Mouse (Mus musculus): ENCODE results near the gene Glul. TPM values are rescaled to one million over a fixed set of nuclear protein-coding genes. Genes with fewer than 3 reads are reported as not detected.
"Not testable (repeated sequence)": the region's sequence is repeated elsewhere in the genome, so short reads cannot be mapped to it uniquely, and the experiment has no call there.

Gene Glul
- 474 and 913 TPM in 2 replicates for polyA plus RNA-seq (2012; ENCODE audit: insufficient read depth, insufficient read length, low replicate concordance, missing spikeins)

GRCm38 (mm10) chr1:153899731-153900380 is at the start of gene Glul, which contains the start of gene Teddm2:
Gene Glul, plus strand, starts transcription at chr1:153899944.
Gene Teddm2, minus strand, starts transcription at chr1:153900228.
- H3K27ac ChIP-seq (ENCODE audit: insufficient read depth, low read depth, low read length) = peak within 1 kb of the TSS; percentile 94
- peak within 1 kb of the TSS; percentile 83 for H3K4me3 ChIP-seq (ENCODE audit: insufficient read depth, low read depth, low read length)
- TF ChIP-seq POLR2A (IDR thresholded peaks at IDR 0.05; ENCODE audit: insufficient read depth, low read depth, low read length) (peak; percentile 96), CTCF (IDR thresholded peaks at IDR 0.05; ENCODE audit: insufficient read depth, low read depth, low read length) (no peak)
- peaks cover 16% of the 10 kb centered on the region; the same call in 1 of the 2 replicates for H3K4me1 ChIP-seq (ENCODE audit: control insufficient read depth, insufficient read depth, low read length)
- WGBS = under 1% methylated on average over 51 of the region's 51 CpGs

DNA sequence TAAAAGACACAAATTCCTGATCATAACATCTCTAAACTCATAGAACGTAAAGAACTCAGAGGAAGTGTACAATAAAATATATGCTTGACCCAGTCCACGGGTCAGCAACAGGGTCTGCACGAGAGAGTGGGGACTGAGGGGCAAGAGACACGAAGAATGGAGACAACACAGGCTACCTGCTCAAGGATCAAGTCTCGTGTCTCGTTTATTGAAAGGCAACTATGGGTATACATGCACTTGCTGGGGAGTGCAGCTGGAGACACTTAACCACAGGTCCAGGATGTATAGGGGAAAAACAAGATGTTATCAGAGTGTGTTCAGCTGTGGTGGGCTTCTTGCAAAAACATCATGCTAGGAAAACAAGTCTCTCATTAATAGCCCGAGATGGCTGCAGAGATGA is 47.0 kb upstream of the Glul start:
- H3K4me3 ChIP-seq (ENCODE audit: insufficient read depth, low read depth, low read length); H3K4me1 ChIP-seq (ENCODE audit: control insufficient read depth, insufficient read depth, low read length); H3K27ac ChIP-seq (ENCODE audit: insufficient read depth, low read depth, low read length): not testable (repeated sequence)
- WGBS = 87% methylated on average over 7 of the region's 7 CpGs

DNA sequence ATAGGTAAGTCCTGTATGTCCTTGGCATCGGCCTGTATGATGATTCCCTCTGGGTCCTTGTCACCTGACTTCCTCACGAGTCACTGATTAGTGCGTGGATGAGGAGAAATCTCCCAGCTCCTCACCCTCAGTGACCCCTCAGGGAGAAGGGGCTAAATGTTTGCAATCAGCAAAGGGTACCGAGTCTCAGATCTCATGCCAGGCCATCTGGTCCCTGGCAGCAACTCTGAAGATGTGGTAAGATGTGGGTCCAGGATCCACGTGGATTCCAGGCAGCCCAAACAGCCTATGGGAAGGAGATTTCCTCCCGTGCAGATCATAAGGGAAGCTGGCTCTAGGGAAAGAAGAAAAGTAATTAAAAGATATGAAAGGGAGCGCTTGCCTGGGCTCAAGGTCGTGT is 43.8 kb upstream of the Glul start:
- no peaks in the 10 kb centered on the region for H3K4me1 ChIP-seq (ENCODE audit: control insufficient read depth, insufficient read depth, low read length)
- TF ChIP-seq CTCF (IDR thresholded peaks at IDR 0.05; ENCODE audit: insufficient read depth, low read depth, low read length) (no peak), POLR2A (IDR thresholded peaks at IDR 0.05; ENCODE audit: insufficient read depth, low read depth, low read length) (no peak)
- H3K4me3 ChIP-seq (ENCODE audit: insufficient read depth, low read depth, low read length) = no peak overlapping the region
- H3K27ac ChIP-seq (ENCODE audit: insufficient read depth, low read depth, low read length) = no peak overlapping the region
- 81% methylated on average over 8 of the region's 8 CpGs for WGBS

DNA sequence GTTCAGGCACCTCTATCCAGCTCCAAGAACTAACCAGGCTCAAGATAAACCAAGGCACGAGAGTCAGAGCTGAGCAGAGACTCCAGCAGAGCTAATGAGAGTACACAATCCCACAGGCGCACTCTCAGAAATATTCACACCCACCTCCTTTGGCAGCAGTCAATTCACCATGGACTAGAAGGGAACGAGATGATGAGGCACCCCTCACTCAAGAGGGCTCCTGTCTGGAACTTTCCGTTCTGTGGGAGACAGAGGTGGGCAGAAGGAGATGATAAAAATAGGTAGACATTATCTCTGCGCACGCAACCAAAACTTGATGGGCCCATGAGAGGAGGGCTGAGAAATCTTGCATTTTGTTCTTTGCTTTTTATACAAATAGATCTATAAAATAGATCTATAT is 25.7 kb upstream of the Glul start, which contains the start of gene Teddm1b:
TSS of gene Teddm1b (plus strand) at position 301 of the 400 bp plus-strand sequence.
- Histone ChIP-seq H3K4me3 (ENCODE audit: insufficient read depth, low read depth, low read length) (no peak within 1 kb of the TSS), H3K27ac (ENCODE audit: insufficient read depth, low read depth, low read length) (no peak within 1 kb of the TSS), H3K4me1 (ENCODE audit: control insufficient read depth, insufficient read depth, low read length) (no peaks in the 10 kb centered on the region)
- 87% methylated on average over 6 of the region's 6 CpGs for WGBS
- TF ChIP-seq CTCF (IDR thresholded peaks at IDR 0.05; ENCODE audit: insufficient read depth, low read depth, low read length) (no peak), POLR2A (IDR thresholded peaks at IDR 0.05; ENCODE audit: insufficient read depth, low read depth, low read length) (no peak)

GRCm38 (mm10) chr1:153880391-153880790 is 19.4 kb upstream of the Glul start:
- 95% methylated on average over 17 of the region's 17 CpGs for WGBS
- H3K27ac ChIP-seq (ENCODE audit: insufficient read depth, low read depth, low read length); H3K4me1 ChIP-seq (ENCODE audit: control insufficient read depth, insufficient read depth, low read length); H3K4me3 ChIP-seq (ENCODE audit: insufficient read depth, low read depth, low read length): not testable (repeated sequence)

- Histone ChIP-seq H3K27ac (ENCODE audit: insufficient read depth, low read depth, low read length) (no peak overlapping the region), H3K4me1 (ENCODE audit: control insufficient read depth, insufficient read depth, low read length) (peaks cover 6% of the 10 kb centered on the region; the same call in 1 of the 2 replicates), H3K4me3 (ENCODE audit: insufficient read depth, low read depth, low read length) (no peak overlapping the region)
- WGBS = 60% methylated on average over 17 of the region's 17 CpGs
- TF ChIP-seq CTCF (IDR thresholded peaks at IDR 0.05; ENCODE audit: insufficient read depth, low read depth, low read length) (no peak), POLR2A (IDR thresholded peaks at IDR 0.05; ENCODE audit: insufficient read depth, low read depth, low read length) (no peak)
Measured at GRCm38 (mm10) chr1:153886024-153886633, 13.6 kb upstream of the Glul start.

DNA sequence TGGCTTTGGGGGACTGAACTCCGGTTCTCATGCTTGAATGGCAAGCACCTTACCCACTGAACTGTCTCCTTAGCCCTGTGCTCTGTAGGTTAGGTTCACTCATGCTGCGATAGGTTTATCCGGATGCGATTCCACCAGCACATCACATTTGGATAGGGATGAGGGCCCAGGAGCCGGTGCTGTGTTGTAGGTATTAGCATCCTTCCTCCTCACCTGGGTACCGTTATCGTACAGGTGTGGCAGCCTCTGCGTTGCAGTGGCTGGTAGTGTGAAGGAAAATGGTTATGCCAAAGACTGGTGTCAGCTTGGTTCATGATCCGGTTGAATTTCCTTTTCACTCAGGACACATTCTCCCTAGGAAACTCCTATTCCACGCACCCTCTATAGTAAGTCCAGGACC is 9.6 kb upstream of the Glul start:
- no peak for TF ChIP-seq POLR2A (IDR thresholded peaks at IDR 0.05; ENCODE audit: insufficient read depth, low read depth, low read length)
- TF ChIP-seq CTCF (IDR thresholded peaks at IDR 0.05; ENCODE audit: insufficient read depth, low read depth, low read length) = no peak
- H3K4me3 ChIP-seq (ENCODE audit: insufficient read depth, low read depth, low read length) = no peak overlapping the region
- peaks cover 6% of the 10 kb centered on the region; the same call in 1 of the 2 replicates for H3K4me1 ChIP-seq (ENCODE audit: control insufficient read depth, insufficient read depth, low read length)
- H3K27ac ChIP-seq (ENCODE audit: insufficient read depth, low read depth, low read length) = no peak overlapping the region
- whole genome bisulfite sequencing = 98% methylated on average over 10 of the region's 10 CpGs

GRCm38 (mm10) chr1:153891442-153891841 is 8.3 kb upstream of the Glul start, which contains the start of gene Teddm1a:
Gene Teddm1a, plus strand, starts transcription at chr1:153891742.
- 79% methylated on average over 4 of the region's 4 CpGs for WGBS
- peaks cover 2% of the 10 kb centered on the region; the same call in 1 of the 2 replicates for H3K4me1 ChIP-seq (ENCODE audit: control insufficient read depth, insufficient read depth, low read length)
- H3K27ac ChIP-seq (ENCODE audit: insufficient read depth, low read depth, low read length) = no peak within 1 kb of the TSS
- no peak for TF ChIP-seq CTCF (IDR thresholded peaks at IDR 0.05; ENCODE audit: insufficient read depth, low read depth, low read length)
- TF ChIP-seq POLR2A (IDR thresholded peaks at IDR 0.05; ENCODE audit: insufficient read depth, low read depth, low read length) = no peak
- H3K4me3 ChIP-seq (ENCODE audit: insufficient read depth, low read depth, low read length) = no peak within 1 kb of the TSS

GRCm38 (mm10) chr1:153893746-153894145 is 6.0 kb upstream of the Glul start:
- TF ChIP-seq POLR2A (IDR thresholded peaks at IDR 0.05; ENCODE audit: insufficient read depth, low read depth, low read length) (no peak), CTCF (IDR thresholded peaks at IDR 0.05; ENCODE audit: insufficient read depth, low read depth, low read length) (no peak)
- H3K4me1 ChIP-seq (ENCODE audit: control insufficient read depth, insufficient read depth, low read length) = peaks cover 4% of the 10 kb centered on the region; the same call in 1 of the 2 replicates
- 67% methylated on average over 2 of the region's 2 CpGs for WGBS

More at GRCm38 (mm10) chr1:153893746-153894145, 6.0 kb upstream of the Glul start:
- no peak overlapping the region for H3K27ac ChIP-seq (ENCODE audit: insufficient read depth, low read depth, low read length)
- no peak overlapping the region for H3K4me3 ChIP-seq (ENCODE audit: insufficient read depth, low read depth, low read length)

Measured in olfactory bulb, adult 2 months (tissue).